Mouse (Mus musculus) heart, postnatal 0 days (tissue): Measurements from ENCODE around the gene Rbp1.

Experiments used
- CTCF ChIP-seq: IDR thresholded peaks from 2 replicates; pipeline ENCODE4 v1.5.1; 2016; ENCODE audit warnings: antibody characterized with exemption, control low read depth, low read depth
- EP300 ChIP-seq: IDR thresholded peaks from 2 replicates; pipeline ENCODE4 v1.6.1; 2016; ENCODE audit warnings: antibody characterized with exemption, low read depth

GRCm38 (mm10) chr9:98429806-98430205 lies 7.0 kb downstream of the Rbp1 start:
- TF ChIP-seq EP300 (no peak), CTCF (no peak)
